Mouse (Mus musculus) thymus, postnatal 10 days (tissue): ENCODE measurements around the gene Mzf1.

Source experiments
- DNase-seq, 2 experiments: peaks; one replicate each; pipeline ENCODE4 v3.0.0; 2021; ENCODE audit warnings: low spot score in 2 of 2

The Mzf1 gene

DNA sequence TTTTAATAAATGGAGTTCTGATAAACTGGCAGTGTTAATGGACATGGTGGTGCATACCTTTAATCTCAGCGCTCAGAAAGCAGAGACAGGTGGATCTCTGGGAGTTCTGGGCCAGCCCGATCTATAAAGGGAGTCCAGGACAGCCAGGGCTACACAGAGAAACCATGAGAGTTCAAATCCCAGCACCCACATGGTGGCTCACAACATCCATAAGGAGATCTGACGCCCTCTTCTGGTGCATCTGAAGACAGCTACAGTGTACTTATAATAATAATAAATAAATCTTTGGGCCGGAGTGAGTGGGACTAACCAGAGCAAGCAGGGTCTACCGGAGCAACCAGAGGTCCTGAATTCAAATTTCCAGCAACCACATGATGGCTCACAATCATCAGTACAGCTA lies 51.2 kb downstream of the Mzf1 start:
- DNase-seq: no peak

DNA sequence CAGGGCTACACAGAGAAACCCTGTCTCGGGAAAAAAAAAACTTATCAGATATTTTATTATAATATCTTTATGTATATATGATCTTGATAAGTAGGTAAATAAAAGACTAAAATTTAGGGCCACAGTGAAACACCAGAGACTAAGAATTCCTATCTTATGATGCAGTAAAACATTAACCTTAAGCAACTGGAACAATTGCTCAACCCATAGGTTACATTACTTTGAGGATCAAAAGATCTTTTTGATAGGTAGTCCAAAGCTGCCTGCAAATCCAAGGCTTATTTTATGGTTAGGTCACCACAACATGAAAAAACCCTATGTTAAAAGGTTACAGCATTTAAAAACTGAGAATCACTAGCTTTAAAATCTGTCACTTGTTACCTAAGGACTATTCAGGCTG lies 53.0 kb downstream of the Mzf1 start:
- DNase-seq: no peak

DNA sequence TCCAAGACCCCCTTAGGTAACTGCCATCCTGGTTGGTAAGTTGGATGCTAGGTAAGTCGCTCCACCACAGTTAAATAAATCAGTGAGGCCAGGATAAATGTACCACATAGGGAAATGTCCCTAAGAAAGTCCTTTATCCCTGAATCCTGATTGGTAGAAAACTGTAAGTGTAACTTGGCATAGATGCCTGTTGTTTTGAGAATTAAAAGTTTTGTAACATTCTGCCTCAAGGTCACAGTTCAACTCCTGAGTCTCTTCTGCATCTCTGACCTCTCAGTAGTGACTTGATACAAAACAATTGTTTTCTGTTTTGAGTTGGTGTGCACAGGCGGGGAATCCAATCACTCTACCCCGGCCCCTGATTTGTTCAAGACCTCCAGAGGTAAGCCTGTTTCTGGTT lies 55.7 kb downstream of the Mzf1 start, which contains the start of gene Trim28:
Gene Trim28 (plus strand): TSS at position 264 of the 400 bp plus-strand sequence.
- DNase-seq: no peak

DNA sequence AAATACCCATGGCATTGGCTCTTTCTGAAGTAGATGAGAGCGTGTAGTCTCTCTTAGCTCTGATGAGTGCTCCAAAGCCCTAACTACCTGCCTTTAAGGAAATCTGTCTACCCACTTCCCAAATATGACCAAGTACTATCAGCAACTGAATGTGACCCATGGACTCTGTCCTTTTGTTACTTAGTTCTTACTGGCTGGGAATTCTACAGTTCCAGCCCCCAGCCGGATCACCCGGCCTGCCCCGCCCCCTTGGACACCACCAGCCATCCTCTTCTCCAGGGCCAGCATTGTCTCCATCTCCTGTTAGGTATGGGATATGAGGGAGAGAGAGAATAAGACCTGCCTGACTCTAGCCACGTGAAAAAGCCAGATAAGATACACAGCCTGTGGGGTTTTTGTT lies 56.5 kb downstream of the Mzf1 start, which contains the start of gene Slc27a5:
Gene Slc27a5 (minus strand): TSS at position 140 of the 400 bp plus-strand sequence.
- no peak for DNase-seq

DNA sequence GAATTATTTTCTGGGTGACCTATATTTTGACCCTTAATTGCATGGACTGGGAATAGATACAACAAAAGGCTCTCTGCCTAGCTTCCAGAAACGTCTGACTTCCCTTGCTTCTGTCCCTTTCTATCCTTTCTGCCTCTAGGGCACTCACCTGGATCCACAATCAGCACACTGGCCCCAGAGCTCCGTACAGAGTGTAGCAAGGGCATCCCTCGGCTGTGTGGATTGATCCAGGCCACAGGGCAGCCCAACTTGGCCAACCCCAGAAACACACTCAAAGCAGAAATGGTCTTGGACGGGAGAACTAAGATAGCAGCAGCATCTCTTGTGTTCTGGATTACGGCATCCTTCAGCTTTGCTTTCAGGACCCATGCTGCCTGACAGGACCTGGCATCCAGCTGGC lies 57.3 kb downstream of the Mzf1 start:
- no peak for DNase-seq

DNA sequence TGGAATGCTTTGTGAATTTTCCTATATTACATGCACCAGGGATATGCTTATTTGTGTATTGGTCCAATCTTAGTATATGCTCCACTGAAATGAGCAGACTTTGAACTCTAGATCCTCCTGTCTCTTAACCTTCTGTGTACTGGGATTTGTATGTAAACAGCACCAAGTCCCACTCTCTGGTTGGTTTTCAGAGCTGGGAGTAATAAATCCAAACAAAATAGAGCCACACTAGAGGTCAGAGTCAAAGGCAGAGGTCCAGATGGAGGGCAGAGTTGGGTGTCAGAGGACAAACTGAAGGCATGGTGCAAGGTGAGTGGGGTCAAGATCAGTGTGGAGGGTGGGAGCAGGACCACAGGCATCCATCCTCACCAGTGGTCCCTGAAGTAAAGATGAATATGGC lies 58.7 kb downstream of the Mzf1 start:
- DNase-seq: no peak

DNA sequence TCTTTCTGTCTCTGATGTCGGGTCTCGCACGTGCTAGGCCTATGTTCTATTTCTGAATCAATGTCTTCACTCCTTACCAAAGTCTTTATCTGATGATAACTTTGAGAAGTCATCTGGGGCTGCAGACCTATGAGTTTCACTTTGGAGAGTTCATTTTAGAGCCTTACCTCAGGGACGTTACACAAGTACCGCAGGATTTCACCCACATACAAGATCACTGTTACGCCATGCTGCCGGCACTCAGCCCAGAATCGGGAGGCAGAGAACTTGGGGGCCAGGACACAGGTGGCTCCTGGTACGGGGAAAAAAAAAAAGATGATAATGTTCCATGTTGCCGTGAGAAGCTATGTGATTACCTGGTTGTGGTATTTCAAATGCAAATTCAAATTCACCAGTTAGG lies 61.4 kb downstream of the Mzf1 start:
- DNase-seq: no peak
